Mouse (Mus musculus) heart, postnatal 0 days (tissue): ENCODE measurements at regions not wholly inside any gene's neighbourhood (a gene's known extent, or its start where the extent isn't known, plus 50 kb on each side); places are given as distances from the start of the nearest gene placed in this dataset.

Experiments
- CTCF ChIP-seq: IDR thresholded peaks from 2 replicates; pipeline ENCODE4 v1.5.1; 2016; ENCODE audit warnings: antibody characterized with exemption, control low read depth, low read depth
- EP300 ChIP-seq: IDR thresholded peaks from 2 replicates; pipeline ENCODE4 v1.6.1; 2016; ENCODE audit warnings: antibody characterized with exemption, low read depth

DNA sequence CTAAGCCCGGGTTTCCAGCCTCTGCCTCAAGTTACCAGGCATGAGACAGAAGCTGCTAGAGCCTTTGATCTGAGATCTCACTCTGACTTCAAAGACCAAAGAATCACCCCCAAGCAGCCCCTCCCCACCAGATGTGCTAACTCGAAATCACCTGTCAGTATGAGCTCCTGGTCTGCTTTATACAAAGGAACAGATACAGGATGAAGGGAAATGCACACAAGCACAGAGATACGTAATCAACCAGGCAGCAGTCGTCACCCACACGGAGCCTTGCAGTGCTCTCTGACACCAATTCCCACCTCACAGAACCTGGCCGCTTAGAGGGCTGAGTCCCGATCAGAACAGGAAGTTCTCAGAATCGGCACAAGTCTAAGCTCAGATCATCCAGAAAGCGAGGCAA is 90.6 kb downstream of the Psmg1 start:
- TF ChIP-seq CTCF = no peak
- TF ChIP-seq EP300 = no peak
